Mouse (Mus musculus): ENCODE results near the gene Synm. TPM values are rescaled to one million over a fixed set of nuclear protein-coding genes. Genes with fewer than 3 reads are reported as not detected.

Synm gene
- total and polyA plus RNA-seq, 3 experiments, result not detected

DNA sequence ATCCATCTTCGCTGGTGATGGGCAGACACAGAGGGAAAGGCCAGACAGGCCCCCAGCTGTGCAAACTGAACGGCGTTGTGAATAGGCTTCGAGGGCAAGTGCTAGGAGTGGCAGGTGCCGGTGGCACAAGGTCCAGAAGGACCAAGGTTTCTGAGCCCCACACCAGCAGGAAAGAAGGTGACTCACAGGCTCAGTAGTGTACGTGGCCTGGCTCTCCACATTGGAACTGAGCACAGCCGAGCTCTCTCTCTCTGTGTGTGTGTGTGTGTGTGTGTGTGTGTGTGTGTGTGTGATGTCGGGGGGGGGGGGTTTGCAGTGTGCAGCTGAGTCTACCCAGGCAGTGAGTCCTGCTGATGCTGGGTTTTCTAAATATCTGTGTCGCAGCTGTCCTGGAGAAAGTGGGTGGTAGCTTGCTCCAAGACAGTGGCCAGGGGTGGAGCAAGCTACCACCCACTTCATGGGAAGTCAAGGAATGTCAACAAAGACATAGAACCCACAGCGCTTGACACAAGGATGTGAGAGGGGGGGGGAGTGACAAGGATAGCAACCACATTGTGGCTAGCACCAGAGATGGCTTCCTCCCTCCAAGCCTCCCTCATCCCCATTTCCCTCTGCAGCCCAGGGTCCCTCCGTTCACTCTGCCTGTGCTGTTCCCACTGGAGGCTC is 43.2 kb downstream of the Synm start:
- Histone ChIP-seq H3K4me3 (replicated peaks in 1 of 3; ENCODE audit: low read depth in 2 of 3, low read length in 2 of 3, poor library complexity in 1 of 3) (no peak overlapping the region), H3K27me3 (replicated peaks) (no peaks in the 10 kb centered on the region), H3K4me1 (ENCODE audit: control insufficient read depth in 1 of 2, insufficient read depth in 2 of 2) (no peaks in the 10 kb centered on the region), H3K36me3 (replicated peaks in 1 of 2; ENCODE audit: control insufficient read depth in 1 of 2, insufficient read depth in 1 of 2, low read length in 1 of 2) (no peaks in the 10 kb centered on the region), H3K79me2 (replicated peaks; ENCODE audit: control insufficient read depth, extremely low read depth, insufficient read depth, poor library complexity, severe bottlenecking) (no peaks in the 10 kb centered on the region), H3K27ac (ENCODE audit: insufficient read depth, low read depth) (no peak overlapping the region), H3K9ac (ENCODE audit: insufficient read depth, low read depth) (no peak overlapping the region), H3K4me2 (ENCODE audit: insufficient read depth, low read depth, poor library complexity, severe bottlenecking) (no peak overlapping the region), H3K9me3 (replicated peaks; ENCODE audit: low read length) (no peaks in the 10 kb centered on the region)
- no peak for DNase-seq (ENCODE audit: extremely low read depth)
- in situ Hi-C loops (cut with MboI; ENCODE audit: low pct_ligation_motif_present, low pct_unique_long_range_greater_than_20kb, low sequenced_read_pairs), result no loop called here
- TF ChIP-seq ZNF384 (IDR thresholded peaks at IDR 0.05; ENCODE audit: low read depth, low read length) (no peak), USF2 (conservative IDR thresholded peaks at IDR 0.05; ENCODE audit: low read depth, low read length) (no peak), UBTF (IDR thresholded peaks at IDR 0.05; ENCODE audit: low read depth, low read length) (no peak), E2F4 (IDR thresholded peaks at IDR 0.05; ENCODE audit: insufficient replicate concordance, low read depth, low read length) (no peak), POLR2AphosphoS2 (IDR thresholded peaks at IDR 0.05; ENCODE audit: low read depth, low read length) (no peak), POLR2A (IDR thresholded peaks at IDR 0.05; ENCODE audit: low read depth, low read length) (no peak), MYC (IDR thresholded peaks at IDR 0.05; ENCODE audit: low read depth, low read length) (no peak), ZKSCAN1 (IDR thresholded peaks at IDR 0.05; ENCODE audit: borderline replicate concordance, low read depth, low read length) (no peak), ETS1 (conservative IDR thresholded peaks at IDR 0.05; ENCODE audit: low read depth, low read length) (no peak), USF1 (IDR thresholded peaks at IDR 0.05; ENCODE audit: low read depth, low read length) (no peak), TCF12 (IDR thresholded peaks at IDR 0.05; ENCODE audit: low read depth, low read length) (no peak), RCOR1 (conservative IDR thresholded peaks at IDR 0.05; ENCODE audit: low read depth, low read length) (no peak), SIN3A (IDR thresholded peaks at IDR 0.05; ENCODE audit: low read length) (no peak), HCFC1 (IDR thresholded peaks at IDR 0.05; ENCODE audit: low read depth, low read length) (no peak), TBP (conservative IDR thresholded peaks at IDR 0.05; ENCODE audit: low read depth, low read length) (no peak), ZC3H11A (IDR thresholded peaks at IDR 0.05; ENCODE audit: low read depth, low read length) (no peak), BHLHE40 (IDR thresholded peaks at IDR 0.05; ENCODE audit: low read depth, low read length) (no peak), SMC3 (IDR thresholded peaks at IDR 0.05; ENCODE audit: low read depth, low read length) (no peak)
- dilution Hi-C loops (cut with MboI; ENCODE audit: extremely low pct_ligation_motif_present, extremely low pct_unique_long_range_greater_than_20kb, low sequenced_read_pairs), result no loop called here

DNA sequence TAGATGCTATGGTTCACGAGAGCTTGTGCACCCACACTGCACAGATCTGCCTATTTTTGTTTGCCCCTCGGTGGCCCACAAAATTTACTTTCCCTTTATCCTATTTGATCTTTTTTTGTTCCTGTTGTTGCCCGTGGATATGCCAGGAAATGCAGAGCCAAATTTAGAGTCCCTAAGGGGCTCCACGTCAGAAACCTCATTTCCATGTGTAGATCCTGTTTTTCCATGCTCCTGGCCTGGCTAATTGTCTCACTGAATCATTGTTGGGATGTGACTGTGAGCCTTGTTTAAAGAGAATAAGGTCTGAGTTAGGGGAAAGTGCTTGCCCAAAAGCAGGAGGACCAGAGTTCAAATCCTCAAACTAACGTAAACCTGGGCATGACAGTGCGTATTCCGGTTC is 44.4 kb downstream of the Synm start:
- Histone ChIP-seq H3K27ac (ENCODE audit: insufficient read depth, low read depth) (no peak overlapping the region), H3K27me3 (replicated peaks) (no peaks in the 10 kb centered on the region), H3K9ac (ENCODE audit: insufficient read depth, low read depth) (no peak overlapping the region), H3K4me2 (ENCODE audit: insufficient read depth, low read depth, poor library complexity, severe bottlenecking) (no peak overlapping the region), H3K79me2 (replicated peaks; ENCODE audit: control insufficient read depth, extremely low read depth, insufficient read depth, poor library complexity, severe bottlenecking) (no peaks in the 10 kb centered on the region), H3K4me3 (replicated peaks in 1 of 3; ENCODE audit: low read depth in 2 of 3, low read length in 2 of 3, poor library complexity in 1 of 3) (no peak overlapping the region), H3K36me3 (replicated peaks in 1 of 2; ENCODE audit: control insufficient read depth in 1 of 2, insufficient read depth in 1 of 2, low read length in 1 of 2) (no peaks in the 10 kb centered on the region), H3K4me1 (ENCODE audit: control insufficient read depth in 1 of 2, insufficient read depth in 2 of 2) (no peaks in the 10 kb centered on the region), H3K9me3 (replicated peaks; ENCODE audit: low read length) (no peaks in the 10 kb centered on the region)
- dilution Hi-C loops (cut with MboI; ENCODE audit: extremely low pct_ligation_motif_present, extremely low pct_unique_long_range_greater_than_20kb, low sequenced_read_pairs) (no loop called here), in situ Hi-C loops (cut with MboI; ENCODE audit: low pct_ligation_motif_present, low pct_unique_long_range_greater_than_20kb, low sequenced_read_pairs) (no loop called here)
- TF ChIP-seq MEF2A (IDR thresholded peaks at IDR 0.05; ENCODE audit: borderline replicate concordance, low read depth, low read length) (no peak), MAX (IDR thresholded peaks at IDR 0.05; ENCODE audit: low read length) (no peak), NRF1 (IDR thresholded peaks at IDR 0.05; ENCODE audit: low read depth, low read length) (no peak), CTCF (conservative IDR thresholded peaks at IDR 0.05 in 1 of 2, IDR thresholded peaks at IDR 0.05 in 1 of 2; ENCODE audit: low read depth in 2 of 2, low read length in 2 of 2) (no peak), USF1 (IDR thresholded peaks at IDR 0.05; ENCODE audit: low read depth, low read length) (no peak), RCOR1 (conservative IDR thresholded peaks at IDR 0.05; ENCODE audit: low read depth, low read length) (no peak), MXI1 (IDR thresholded peaks at IDR 0.05; ENCODE audit: low read depth, low read length) (no peak), ZNF384 (IDR thresholded peaks at IDR 0.05; ENCODE audit: low read depth, low read length) (no peak), JUND (conservative IDR thresholded peaks at IDR 0.05; ENCODE audit: low read depth, low read length) (no peak), SIN3A (IDR thresholded peaks at IDR 0.05; ENCODE audit: low read length) (no peak), POLR2A (IDR thresholded peaks at IDR 0.05; ENCODE audit: low read depth, low read length) (no peak), KAT2A (IDR thresholded peaks at IDR 0.05; ENCODE audit: insufficient replicate concordance, low read length) (no peak), GABPA (IDR thresholded peaks at IDR 0.05; ENCODE audit: insufficient replicate concordance, low read depth, low read length) (no peak), NELFE (IDR thresholded peaks at IDR 0.05; ENCODE audit: low read depth, low read length) (no peak), ZMIZ1 (IDR thresholded peaks at IDR 0.05; ENCODE audit: low read depth, low read length) (no peak), TCF12 (IDR thresholded peaks at IDR 0.05; ENCODE audit: low read depth, low read length) (no peak), SMC3 (IDR thresholded peaks at IDR 0.05; ENCODE audit: low read depth, low read length) (no peak), POLR2AphosphoS2 (IDR thresholded peaks at IDR 0.05; ENCODE audit: low read depth, low read length) (no peak), MAZ (IDR thresholded peaks at IDR 0.05; ENCODE audit: low read depth, low read length) (no peak)
- no peak for DNase-seq (ENCODE audit: extremely low read depth)
